Mouse (Mus musculus) lung, postnatal 25 days (tissue): ENCODE data around the gene Gm45015.
"Not testable (repeated sequence)": the region's sequence is repeated elsewhere in the genome, so short reads cannot be mapped to it uniquely, and the experiment has no call there.

Experiments used
- DNase-seq: peaks from one replicate; pipeline ENCODE4 v3.0.0; 2022; ENCODE audit warnings: low spot score

Gene Gm45015

GRCm38 (mm10) chrX:73336740-73337139 lies at the start of gene Gm45015:
Gene Gm45015, minus strand, starts transcription at chrX:73336840.
- no peak for DNase-seq

GRCm38 (mm10) chrX:73384924-73385323 lies 48.3 kb upstream of the Gm45015 start:
- DNase-seq = no peak

GRCm38 (mm10) chrX:73384419-73384818 lies 47.8 kb upstream of the Gm45015 start:
- DNase-seq = no peak

GRCm38 (mm10) chrX:73363291-73363690 lies 26.7 kb upstream of the Gm45015 start:
- no peak for DNase-seq

DNA sequence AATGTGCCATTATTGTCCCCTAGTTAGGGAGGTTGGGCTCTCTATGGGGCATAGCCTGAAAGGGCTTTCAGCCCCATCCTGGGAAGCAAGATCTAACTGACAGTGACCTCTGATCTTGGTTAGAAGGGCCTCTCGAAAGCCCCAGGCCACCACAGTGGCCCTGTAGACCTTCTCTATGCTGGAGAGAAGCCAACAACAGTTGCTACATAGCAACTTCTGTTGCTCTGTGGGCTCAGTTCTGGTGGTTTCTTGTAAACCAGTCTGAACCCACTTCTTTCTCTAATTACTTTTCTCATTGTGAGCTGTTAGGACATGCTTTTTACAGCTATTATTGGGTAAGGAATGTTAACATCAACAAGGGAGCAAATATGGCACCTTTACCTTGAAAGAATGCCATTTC lies 20.1 kb upstream of the Gm45015 start:
- DNase-seq = no peak

DNA sequence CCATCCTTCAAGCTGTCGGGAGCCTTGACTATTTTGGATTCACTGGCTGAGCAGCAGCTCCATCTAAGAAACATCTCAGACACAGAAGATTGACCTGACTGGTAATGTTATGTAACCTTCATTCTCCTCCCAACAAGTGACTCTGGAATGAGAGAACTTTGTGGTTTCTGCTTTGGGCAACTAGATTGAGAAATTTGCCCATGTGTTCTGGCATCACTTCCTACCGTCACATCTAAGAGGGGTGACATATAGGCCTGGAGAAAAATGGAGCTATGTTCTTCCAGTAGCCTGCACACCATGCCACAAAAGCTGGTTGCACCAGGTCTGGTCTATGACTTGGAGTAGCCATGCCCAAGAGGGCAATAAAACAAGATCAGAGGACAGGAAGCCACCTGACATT lies 19.5 kb upstream of the Gm45015 start:
- no peak for DNase-seq

GRCm38 (mm10) chrX:73344346-73344745 lies 7.7 kb upstream of the Gm45015 start:
- no peak for DNase-seq

DNA sequence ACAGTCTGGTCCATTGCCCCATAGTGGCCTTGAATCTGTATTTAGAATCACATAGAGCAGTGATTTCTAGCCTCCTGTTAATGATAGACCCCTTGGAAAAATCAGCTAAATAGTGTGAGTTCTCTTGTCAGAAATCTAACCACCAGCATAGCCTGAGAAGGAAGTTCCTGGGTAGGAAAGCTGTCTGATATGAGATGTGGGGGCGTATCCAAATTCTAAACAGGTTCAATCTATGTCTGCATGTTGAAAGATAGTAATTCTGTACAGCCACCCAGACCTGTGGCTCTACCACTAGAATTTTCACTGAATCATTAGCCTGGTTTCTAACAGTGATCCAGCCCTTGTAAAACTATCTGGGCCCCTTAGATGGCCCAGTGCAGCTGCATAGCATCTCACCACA lies 7.2 kb upstream of the Gm45015 start:
- DNase-seq = no peak

GRCm38 (mm10) chrX:73342941-73343735 lies 6.5 kb upstream of the Gm45015 start:
- no peak for DNase-seq

- DNase-seq = peak; percentile 79
These were observed 5.8 kb upstream of the Gm45015 start, which contains the start of gene Zfp275 for GRCm38 (mm10) chrX:73342483-73342895. Gene Zfp275, plus strand, starts transcription at chrX:73342621.

- DNase-seq = no peak
These were observed 5.4 kb upstream of the Gm45015 start for GRCm38 (mm10) chrX:73342068-73342467.

DNA sequence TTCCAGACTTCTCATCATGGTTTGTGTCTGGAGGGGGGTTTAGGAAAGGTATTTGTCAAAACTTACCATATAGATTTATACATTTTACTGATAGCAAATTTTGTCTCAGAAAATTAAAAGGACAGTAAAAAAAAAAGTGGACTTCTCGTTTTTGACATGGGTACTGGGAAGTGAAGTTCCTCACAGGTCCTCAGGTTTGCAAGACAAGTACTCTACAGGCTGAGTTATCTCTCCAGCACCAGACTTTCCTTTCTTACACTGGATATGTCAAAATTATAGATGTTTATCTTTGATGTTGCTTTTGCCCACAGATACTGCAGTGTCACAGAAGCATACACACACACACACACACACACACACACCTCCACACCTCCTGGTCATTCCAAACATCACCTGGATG lies 4.8 kb upstream of the Gm45015 start:
- no peak for DNase-seq

DNA sequence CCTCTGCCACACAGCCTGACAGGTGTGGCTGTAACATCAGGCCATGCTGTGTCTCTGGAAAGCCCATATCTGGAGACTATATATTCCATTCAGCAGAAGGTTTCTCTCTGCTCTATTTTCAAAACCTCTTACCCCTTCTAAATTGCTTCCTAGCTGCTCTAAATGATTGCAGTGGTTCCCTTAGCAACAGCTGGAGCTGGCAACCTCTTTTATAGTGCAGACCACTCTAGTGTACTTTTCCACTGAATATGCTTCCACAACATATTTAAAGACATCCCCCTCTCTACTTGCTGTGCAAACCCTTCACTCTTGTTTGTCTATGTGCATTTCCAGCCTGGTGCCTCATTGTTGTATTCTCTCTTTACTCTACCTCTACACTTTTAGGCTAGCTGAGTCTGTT lies 3.1 kb downstream of the Gm45015 start:
- no peak for DNase-seq

DNA sequence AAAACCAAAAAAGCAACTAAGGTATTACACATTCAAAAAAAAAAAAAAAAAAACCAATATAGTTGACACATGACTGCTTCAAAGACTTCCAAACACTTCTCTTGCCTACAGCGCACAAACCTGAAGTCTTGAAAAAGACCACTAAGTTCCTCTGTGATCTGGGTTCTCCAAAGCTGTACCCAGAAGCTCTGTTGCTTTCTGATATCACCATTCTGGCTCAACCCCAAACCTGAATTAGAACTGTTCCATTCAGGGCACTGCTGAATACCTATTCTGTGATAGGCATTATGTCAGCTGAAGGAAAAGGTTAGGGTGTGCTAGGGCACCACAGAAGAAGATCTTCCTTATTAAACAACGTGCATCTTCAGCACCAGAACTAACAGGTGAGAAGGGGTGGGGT lies 9.4 kb downstream of the Gm45015 start:
- no peak for DNase-seq

- no peak for DNase-seq
These were observed 15.6 kb downstream of the Gm45015 start for GRCm38 (mm10) chrX:73321029-73321428.

DNA sequence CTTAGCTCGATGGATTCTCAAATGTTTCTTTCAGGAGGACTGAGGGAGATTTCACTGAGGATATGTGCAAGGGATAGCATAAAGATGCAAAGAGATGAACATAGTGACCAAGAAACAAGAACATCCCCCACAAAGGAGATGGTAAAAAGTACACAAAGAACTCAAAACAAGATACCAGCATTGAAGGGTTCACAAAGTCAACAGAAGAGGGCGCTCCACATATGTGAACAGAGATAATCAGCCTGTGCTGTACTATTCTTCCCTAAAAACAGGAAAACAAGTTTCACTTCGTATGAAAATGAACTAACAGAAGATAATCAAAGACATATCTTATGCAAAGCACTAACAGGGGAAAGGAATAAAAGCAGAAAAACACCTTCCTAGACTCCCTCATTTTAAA lies 24.1 kb downstream of the Gm45015 start:
- DNase-seq = peak; percentile 12

GRCm38 (mm10) chrX:73295745-73296144 lies 40.9 kb downstream of the Gm45015 start:
- not testable (repeated sequence) for DNase-seq

GRCm38 (mm10) chrX:73292876-73293275 lies 43.8 kb downstream of the Gm45015 start, which contains the start of the genes Xlr5a and Xlr5c:
Gene Xlr5a, minus strand, starts transcription at chrX:73292976.
Gene Xlr5c, minus strand, starts transcription at chrX:73292976.
- DNase-seq = not testable (repeated sequence)
